Mouse (Mus musculus): ENCODE data around the gene Rnf34.

- TF ChIP-seq BHLHE40 (IDR thresholded peaks at IDR 0.05; ENCODE audit: low read depth, low read length) (no peak), MEF2A (IDR thresholded peaks at IDR 0.05; ENCODE audit: borderline replicate concordance, low read depth, low read length) (no peak), POLR2A (IDR thresholded peaks at IDR 0.05; ENCODE audit: low read depth, low read length) (no peak), KAT2A (IDR thresholded peaks at IDR 0.05; ENCODE audit: insufficient replicate concordance, low read length) (no peak), RAD21 (IDR thresholded peaks at IDR 0.05; ENCODE audit: low read depth, low read length) (no peak)
These were observed 38.2 kb downstream of the Rnf34 start for GRCm38 (mm10) chr5:122887926-122888611.
